Comparison of ENCODE assay signal across 12 mouse cellular contexts in the genomic region with DNA sequence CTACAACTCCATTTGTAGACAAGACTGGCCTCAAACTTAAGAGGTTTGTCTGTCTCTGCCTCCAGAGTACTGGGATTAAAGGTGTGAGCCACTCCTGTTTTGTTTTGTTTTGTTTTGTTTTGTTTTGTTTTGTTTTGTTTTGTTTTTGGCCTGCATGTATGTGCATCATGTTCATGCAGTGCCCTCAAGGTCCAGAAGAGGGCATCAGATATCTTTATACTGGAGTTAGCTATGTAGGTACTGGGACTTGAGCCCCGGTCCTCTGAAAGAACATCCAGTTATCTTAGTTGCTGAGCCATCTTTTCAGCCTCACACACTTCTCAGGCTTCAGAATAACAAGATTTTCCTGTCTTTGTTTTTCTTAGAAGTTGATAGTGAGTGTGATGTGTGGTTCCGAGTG. TPM values are rescaled to one million over a fixed set of nuclear protein-coding genes. Genes with fewer than 3 reads are reported as not detected.
DNase-seq lines count a peak whose midpoint lies in the region; ATAC-seq and TF ChIP-seq lines count a peak whose summit lies in the region.
"Had no signal": no experiment of that assay in that cellular context is flagged by ENCODE, and none has a peak within 500 bp of the region (broad histone marks: within the 10 kb centered on the region; RNA-seq: fewer than 3 reads in every experiment).

No protein-coding gene starts in this region.

- no peak overlapping the region for H3K4me3 ChIP-seq in forebrain, postnatal 0 days (ENCODE audit: low read depth, low read length)
- H3K4me3 ChIP-seq in forebrain, embryonic 10.5 days, result no peak overlapping the region
- H3K4me3 ChIP-seq in lung, embryonic 14.5 days (ENCODE audit: low read depth, low read length), result no peak overlapping the region
- H3K4me3 ChIP-seq in G1E (ENCODE audit: low read depth, low read length), result no peak overlapping the region
- H3K4me3 ChIP-seq: heart, embryonic 15.5 days; limb, embryonic 12.5 days had no signal

- intact Hi-C loops in left cerebral cortex, postnatal 10 days (cut with DNase I), result no loop called here

- peak; percentile 29; the same call in 1 of the 2 replicates for TF ChIP-seq CTCF in forebrain, postnatal 0 days (IDR thresholded peaks at IDR 0.05; ENCODE audit: low read depth)
- TF ChIP-seq CTCF in lung, embryonic 14.5 days (IDR thresholded peaks at IDR 0.05; ENCODE audit: low read depth), result peak; percentile 30; the same call in 1 of the 2 replicates
- 0 out of 2 replicates have a peak, but pooled peaks have one; percentile 6 for TF ChIP-seq CTCF in G1E (IDR thresholded peaks at IDR 0.05; ENCODE audit: low read depth, low read length)

- no peaks in the 10 kb centered on the region for H3K4me1 ChIP-seq in forebrain, postnatal 0 days (ENCODE audit: insufficient read depth)
- no peaks in the 10 kb centered on the region for H3K4me1 ChIP-seq in forebrain, embryonic 10.5 days
- no peaks in the 10 kb centered on the region for H3K4me1 ChIP-seq in lung, embryonic 14.5 days (ENCODE audit: insufficient read depth)
- no peaks in the 10 kb centered on the region for H3K4me1 ChIP-seq in G1E (ENCODE audit: insufficient read depth, low read depth, low read length)
- H3K4me1 ChIP-seq: heart, embryonic 15.5 days; limb, embryonic 12.5 days had no signal

- H3K4me2 ChIP-seq in forebrain, postnatal 0 days (ENCODE audit: low read depth), result no peak overlapping the region
- no peak overlapping the region for H3K4me2 ChIP-seq in lung, embryonic 14.5 days
- H3K4me2 ChIP-seq: heart, embryonic 15.5 days; limb, embryonic 12.5 days had no signal

- H3K27ac ChIP-seq in forebrain, postnatal 0 days (ENCODE audit: low read depth, low read length), result no peak overlapping the region
- H3K27ac ChIP-seq in forebrain, embryonic 10.5 days, result no peak overlapping the region
- no peak overlapping the region for H3K27ac ChIP-seq in lung, embryonic 14.5 days (ENCODE audit: low read depth)
- H3K27ac ChIP-seq: heart, embryonic 15.5 days; limb, embryonic 12.5 days had no signal

- no peaks in the 10 kb centered on the region for H3K9me3 ChIP-seq in forebrain, postnatal 0 days (ENCODE audit: low read length)
- no peaks in the 10 kb centered on the region for H3K9me3 ChIP-seq in forebrain, embryonic 10.5 days
- H3K9me3 ChIP-seq in lung, embryonic 14.5 days (ENCODE audit: low read depth, low read length), result no peaks in the 10 kb centered on the region
- H3K9me3 ChIP-seq in G1E (replicated peaks), result no peaks in the 10 kb centered on the region
- H3K9me3 ChIP-seq: heart, embryonic 15.5 days; limb, embryonic 12.5 days had no signal

- H3K9ac ChIP-seq in forebrain, postnatal 0 days, result no peak overlapping the region
- no peak overlapping the region for H3K9ac ChIP-seq in lung, embryonic 14.5 days
- H3K9ac ChIP-seq: heart, embryonic 15.5 days; limb, embryonic 12.5 days had no signal

- WGBS in forebrain, postnatal 0 days, result 90% methylated on average over 2 of the region's 2 CpGs
- 91% methylated on average over 2 of the region's 2 CpGs for WGBS in forebrain, embryonic 10.5 days
- WGBS in lung, embryonic 14.5 days, result 86% methylated on average over 2 of the region's 2 CpGs

- ATAC-seq in forebrain, postnatal 0 days, result no peak
- no peak for ATAC-seq in lung, embryonic 14.5 days (ENCODE audit: insufficient read depth)
- peak; percentile 37; the same call in 1 of the 2 replicates for ATAC-seq in G1E (ENCODE audit: extremely low read depth, insufficient number of reproducible peaks, low FRiP score, poor library complexity, severe bottlenecking)
- peak; percentile 58 for ATAC-seq in megakaryocyte progenitor cell, adult 5-6 weeks (replicated peaks; ENCODE audit: poor library complexity)
- ATAC-seq: midbrain, embryonic 16.5 days had no signal

- peaks cover 57% of the 10 kb centered on the region for H3K36me3 ChIP-seq in forebrain, postnatal 0 days (ENCODE audit: insufficient read depth)
- H3K36me3 ChIP-seq in forebrain, embryonic 10.5 days (replicated peaks), result peaks cover 84% of the 10 kb centered on the region
- peaks cover 77% of the 10 kb centered on the region for H3K36me3 ChIP-seq in lung, embryonic 14.5 days (ENCODE audit: insufficient read depth)
- peaks cover 72% of the 10 kb centered on the region for H3K36me3 ChIP-seq in G1E (replicated peaks)

- H3K27me3 ChIP-seq in forebrain, postnatal 0 days (ENCODE audit: insufficient read depth, low read length), result no peaks in the 10 kb centered on the region
- H3K27me3 ChIP-seq in forebrain, embryonic 10.5 days (ENCODE audit: poor library complexity, severe bottlenecking), result no peaks in the 10 kb centered on the region
- no peaks in the 10 kb centered on the region for H3K27me3 ChIP-seq in lung, embryonic 14.5 days (ENCODE audit: insufficient read depth, low read length)
- no peaks in the 10 kb centered on the region for H3K27me3 ChIP-seq in G1E (ENCODE audit: insufficient read depth, low read length)
- H3K27me3 ChIP-seq: heart, embryonic 15.5 days; limb, embryonic 12.5 days had no signal

- DNase-seq in forebrain, postnatal 0 days, result no peak
- no peak for DNase-seq in forebrain, embryonic 10.5 days (ENCODE audit: extremely low spot score, low spot score)
- DNase-seq in lung, embryonic 14.5 days, result peak; percentile 44
- DNase-seq in lung, postnatal 4 days, result no peak
- DNase-seq in G1E (ENCODE audit: low spot score), result no peak
- no peak for DNase-seq in right cerebral cortex, adult 18-20 months
- no peak for DNase-seq in left cerebral cortex, postnatal 10 days (ENCODE audit: extremely low spot score in 1 of 2, low spot score in 2 of 2)
- DNase-seq: kidney, adult 11 months had no signal

RNA-seq across cellular contexts. Expression of a gene that starts 18.7 kb away (rescaled TPM):
- 137 and 144 TPM in 2 replicates for total RNA-seq in forebrain, postnatal 0 days (2014; rRNA removed)
- 79.6 and 94.1 TPM in 2 replicates for polyA plus RNA-seq in forebrain, postnatal 0 days (2015; fragmentation: Nextera tagmentation; extraction: Ambion mirVana)
- polyA plus RNA-seq in forebrain, embryonic 10.5 days (2016; fragmentation: Nextera tagmentation; extraction: Ambion mirVana), result 35.5 and 36.4 TPM in 2 replicates
- 42.0 and 45.3 TPM in 2 replicates for polyA plus RNA-seq in lung, embryonic 14.5 days (2014; fragmentation: Nextera tagmentation; extraction: Ambion mirVana)
- total RNA-seq in G1E (2014; fragmentation: Nextera tagmentation), result 57.6 and 81.9 TPM in 2 replicates
- total RNA-seq in G1E (2017), result 85.8 and 85.9 TPM in 2 replicates
- 2.0 and 5.4 TPM in 2 replicates for polyA plus RNA-seq in G1E (2012)
- total RNA-seq in megakaryocyte progenitor cell, adult 5-6 weeks (2015), result 24.6 and 32.7 TPM in 2 replicates
- 35.8 and 47.5 TPM in 2 replicates for total RNA-seq in megakaryocyte progenitor cell, adult 5-6 weeks (2017)
- total RNA-seq in left cerebral cortex, postnatal 10 days (2021), result 10 to 100 TPM; 62.3 to 64.8 TPM

RNA-seq across cellular contexts. Expression of a gene that starts 19.4 kb away (rescaled TPM):
- total RNA-seq in forebrain, postnatal 0 days (2014; rRNA removed), result 54.7 and 69.1 TPM in 2 replicates
- polyA plus RNA-seq in forebrain, postnatal 0 days (2015; fragmentation: Nextera tagmentation; extraction: Ambion mirVana), result 37.8 and 46.1 TPM in 2 replicates
- 46.1 and 47.7 TPM in 2 replicates for polyA plus RNA-seq in forebrain, embryonic 10.5 days (2016; fragmentation: Nextera tagmentation; extraction: Ambion mirVana)
- polyA plus RNA-seq in lung, embryonic 14.5 days (2014; fragmentation: Nextera tagmentation; extraction: Ambion mirVana), result 25.2 and 27.6 TPM in 2 replicates
- total RNA-seq in G1E (2014; fragmentation: Nextera tagmentation) (29.0 and 53.4 TPM in 2 replicates), G1E (2017) (42.8 and 48.2 TPM in 2 replicates)
- 14.3 and 16.9 TPM in 2 replicates for polyA plus RNA-seq in G1E (2012)
- total RNA-seq in megakaryocyte progenitor cell, adult 5-6 weeks (2015), result 39.9 and 44.9 TPM in 2 replicates
- 53.3 and 55.8 TPM in 2 replicates for total RNA-seq in megakaryocyte progenitor cell, adult 5-6 weeks (2017)
- 10 to 100 TPM; 56.4 to 61.4 TPM for total RNA-seq in left cerebral cortex, postnatal 10 days (2021)

RNA-seq across cellular contexts. Expression of a gene that starts 53.6 kb away (rescaled TPM):
- 124 and 131 TPM in 2 replicates for total RNA-seq in forebrain, postnatal 0 days (2014; rRNA removed)
- polyA plus RNA-seq in forebrain, postnatal 0 days (2015; fragmentation: Nextera tagmentation; extraction: Ambion mirVana), result 62.8 and 87.3 TPM in 2 replicates
- 90.9 and 97.9 TPM in 2 replicates for polyA plus RNA-seq in forebrain, embryonic 10.5 days (2016; fragmentation: Nextera tagmentation; extraction: Ambion mirVana)
- polyA plus RNA-seq in lung, embryonic 14.5 days (2014; fragmentation: Nextera tagmentation; extraction: Ambion mirVana), result 105 and 108 TPM in 2 replicates
- total RNA-seq in G1E (2014; fragmentation: Nextera tagmentation), result 66.7 and 88.9 TPM in 2 replicates
- total RNA-seq in G1E (2017), result 60.9 and 72.6 TPM in 2 replicates
- 21.0 and 23.5 TPM in 2 replicates for polyA plus RNA-seq in G1E (2012)
- total RNA-seq in megakaryocyte progenitor cell, adult 5-6 weeks (2015), result 79.0 and 81.3 TPM in 2 replicates
- 119 and 129 TPM in 2 replicates for total RNA-seq in megakaryocyte progenitor cell, adult 5-6 weeks (2017)
- 100 to 1,000 TPM; 279 to 289 TPM for total RNA-seq in left cerebral cortex, postnatal 10 days (2021)

Comparison
In these comparisons a context has a peak if more than half of its experiments do, and no peak if none do; other contexts are left out.
1. ATAC-seq: peak in G1E (single experiment) and megakaryocyte progenitor cell, adult 5-6 weeks (single experiment); none in forebrain, postnatal 0 days (single experiment) and lung, embryonic 14.5 days (single experiment).
2. Peak in every context shown above with its lines, with median percentiles within 50 percentile points of each other: CTCF ChIP-seq.